Mouse (Mus musculus): ENCODE data around the gene C77080. TPM values are rescaled to one million over a fixed set of nuclear protein-coding genes. Genes with fewer than 3 reads are reported as not detected.

C77080 gene
- polyA plus RNA-seq, 1 experiment from 2014 or later = 6.7 TPM

DNA sequence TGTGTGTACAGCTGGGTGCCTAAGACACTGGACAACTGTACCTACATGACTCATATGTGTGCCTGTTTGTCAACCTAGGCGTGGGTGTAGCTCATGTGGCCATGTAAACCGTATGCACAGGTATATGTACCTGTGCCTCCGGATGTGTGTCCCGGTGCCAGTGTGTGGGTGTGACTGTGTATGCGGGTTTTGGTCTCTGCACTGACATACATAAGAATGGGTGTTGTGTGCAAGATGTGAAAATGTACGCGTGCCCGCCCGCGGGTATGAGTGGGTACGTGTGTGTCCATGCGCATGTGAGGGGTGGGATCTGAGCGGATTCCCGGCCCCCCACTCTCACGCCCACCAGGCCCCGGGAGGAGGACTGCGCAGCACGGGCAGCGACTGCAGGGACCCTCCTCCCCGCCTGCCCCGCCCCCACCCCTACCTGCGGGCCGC is 22.6 kb downstream of the C77080 start:
- DNase-seq (ENCODE audit: low spot score) (peak; percentile 29), ATAC-seq (no peak)
- H3K4me1 ChIP-seq (ENCODE audit: insufficient read depth, low read depth, low read length) = peaks cover 17% of the 10 kb centered on the region; the same call in 1 of the 2 replicates
- H3K4me2 ChIP-seq (replicated peaks; ENCODE audit: low read depth, low read length) = peak overlapping the region; percentile 91
- 2% methylated on average over 19 of the region's 23 CpGs for WGBS
- H3K36me3 ChIP-seq (ENCODE audit: insufficient read depth, low read length) = no peaks in the 10 kb centered on the region
- H3K9me3 ChIP-seq (ENCODE audit: low read length) = no peaks in the 10 kb centered on the region
- H3K27me3 ChIP-seq (replicated peaks; ENCODE audit: insufficient read depth, low read length) = no peaks in the 10 kb centered on the region; the same call in 1 of the 2 replicates
- peak overlapping the region; percentile 47 for H3K4me3 ChIP-seq (ENCODE audit: low read depth, low read length)
- H3K9ac ChIP-seq (replicated peaks; ENCODE audit: low read depth) = peak overlapping the region; percentile 19; the same call in 1 of the 2 replicates
- no peak overlapping the region for H3K27ac ChIP-seq (ENCODE audit: low read length)
- no peak for TF ChIP-seq CTCF (IDR thresholded peaks at IDR 0.05)
- no peak for TF ChIP-seq EP300 (IDR thresholded peaks at IDR 0.05)

DNA sequence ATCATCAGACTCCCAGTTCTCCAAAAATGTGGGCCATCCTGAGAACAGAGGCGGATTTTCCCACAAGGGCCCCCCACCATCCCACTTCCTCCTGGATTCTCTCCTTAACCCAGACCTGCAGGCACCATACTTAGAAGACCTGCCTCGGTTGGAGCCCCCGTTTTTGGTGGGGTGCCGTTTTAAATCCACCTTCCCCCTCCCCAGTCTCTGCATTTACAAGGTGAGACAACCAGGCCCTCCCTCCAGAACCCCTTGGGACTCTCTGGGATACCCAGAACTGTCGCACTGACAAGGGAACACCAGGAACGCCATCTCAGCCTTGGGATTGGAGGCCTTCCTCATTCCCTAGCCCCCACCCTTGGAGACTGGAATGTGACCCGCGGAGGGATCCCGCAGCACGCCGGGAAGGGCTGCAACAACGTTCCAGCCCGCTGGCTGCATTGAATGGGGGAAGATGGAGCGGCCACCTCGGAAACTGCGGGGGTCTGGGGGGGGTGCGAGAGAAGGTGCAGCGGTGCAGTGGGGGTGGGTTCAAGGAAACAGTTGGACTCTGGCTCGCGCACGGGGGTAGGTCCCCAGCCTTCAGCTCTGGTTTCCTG is 23.3 kb downstream of the C77080 start:
- WGBS = 16% methylated on average over 20 of the region's 21 CpGs
- no peaks in the 10 kb centered on the region for H3K9me3 ChIP-seq (ENCODE audit: low read length)
- no peak for TF ChIP-seq CTCF (IDR thresholded peaks at IDR 0.05)
- no peak for TF ChIP-seq EP300 (IDR thresholded peaks at IDR 0.05)
- ATAC-seq (no peak), DNase-seq (ENCODE audit: low spot score) (peak; percentile 41)
- no peaks in the 10 kb centered on the region for H3K36me3 ChIP-seq (ENCODE audit: insufficient read depth, low read length)
- no peak overlapping the region; the same call in 1 of the 2 replicates for H3K27ac ChIP-seq (ENCODE audit: low read length)
- no peak overlapping the region for H3K9ac ChIP-seq (replicated peaks; ENCODE audit: low read depth)
- H3K4me1 ChIP-seq (ENCODE audit: insufficient read depth, low read depth, low read length) = peaks cover 17% of the 10 kb centered on the region; the same call in 1 of the 2 replicates
- no peaks in the 10 kb centered on the region; the same call in 1 of the 2 replicates for H3K27me3 ChIP-seq (replicated peaks; ENCODE audit: insufficient read depth, low read length)
- no peak overlapping the region for H3K4me3 ChIP-seq (ENCODE audit: low read depth, low read length)
- peak overlapping the region; percentile 91; the same call in 1 of the 2 replicates for H3K4me2 ChIP-seq (replicated peaks; ENCODE audit: low read depth, low read length)

DNA sequence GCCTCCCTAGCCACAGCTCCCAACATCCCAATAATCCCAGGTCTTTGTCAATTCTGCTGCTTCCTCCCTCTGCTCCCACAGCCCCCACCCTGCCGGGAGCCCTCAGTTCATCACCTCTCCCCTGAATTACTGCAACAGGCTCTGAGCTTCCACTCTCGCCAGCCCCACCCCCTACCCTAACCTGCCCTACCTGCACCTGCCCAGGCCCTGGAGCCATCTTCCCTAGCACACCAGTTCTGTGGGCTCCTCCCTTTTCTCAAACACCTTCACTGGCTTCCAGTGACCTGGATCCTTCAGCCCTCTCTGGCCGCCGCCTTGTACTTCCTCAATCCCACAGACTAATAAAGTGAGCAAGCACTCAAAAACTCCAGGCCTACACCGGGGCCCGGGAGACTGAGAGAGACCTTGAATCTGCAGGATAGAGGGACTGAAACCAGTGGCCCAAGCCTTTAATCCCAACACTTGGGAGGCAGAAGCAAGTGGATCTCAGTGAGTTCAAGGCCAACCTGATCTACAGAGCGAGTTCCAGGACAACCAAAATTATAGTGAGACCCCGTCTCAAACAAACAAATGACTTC is 24.9 kb downstream of the C77080 start:
- Histone ChIP-seq H3K9ac (replicated peaks; ENCODE audit: low read depth) (no peak overlapping the region), H3K27ac (ENCODE audit: low read length) (no peak overlapping the region), H3K9me3 (ENCODE audit: low read length) (no peaks in the 10 kb centered on the region), H3K27me3 (replicated peaks; ENCODE audit: insufficient read depth, low read length) (no peaks in the 10 kb centered on the region; the same call in 1 of the 2 replicates), H3K4me2 (replicated peaks; ENCODE audit: low read depth, low read length) (no peak overlapping the region), H3K4me1 (ENCODE audit: insufficient read depth, low read depth, low read length) (peaks cover 19% of the 10 kb centered on the region; the same call in 1 of the 2 replicates), H3K36me3 (ENCODE audit: insufficient read depth, low read length) (no peaks in the 10 kb centered on the region), H3K4me3 (ENCODE audit: low read depth, low read length) (no peak overlapping the region)
- WGBS = 67% methylated on average over 8 of the region's 8 CpGs
- DNase-seq (ENCODE audit: low spot score) = peak; percentile 49
- TF ChIP-seq EP300 (IDR thresholded peaks at IDR 0.05) = no peak
- no peak for TF ChIP-seq CTCF (IDR thresholded peaks at IDR 0.05)
- ATAC-seq = no peak

DNA sequence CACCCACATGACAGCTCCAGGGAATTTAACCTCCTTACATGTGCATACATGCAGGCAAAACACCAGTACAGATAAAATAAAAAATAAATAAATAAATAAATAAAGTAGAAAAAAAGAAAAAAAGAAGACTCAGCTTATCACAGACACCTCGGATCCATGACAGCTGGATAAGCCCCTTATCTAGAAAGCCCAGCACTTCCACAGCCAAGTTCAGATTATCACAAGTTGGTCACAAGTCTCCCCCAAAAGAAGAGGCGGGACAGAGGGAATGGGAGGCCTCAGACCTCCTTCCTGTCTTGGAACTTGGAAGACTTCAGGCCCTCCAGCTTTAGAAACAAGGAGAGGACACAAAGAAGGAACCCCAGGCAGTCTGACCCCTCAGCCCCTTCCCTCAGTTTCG is 26.1 kb downstream of the C77080 start:
- TF ChIP-seq EP300 (IDR thresholded peaks at IDR 0.05) = no peak
- no peak for TF ChIP-seq CTCF (IDR thresholded peaks at IDR 0.05)
- H3K27me3 ChIP-seq (replicated peaks; ENCODE audit: insufficient read depth, low read length) = no peaks in the 10 kb centered on the region; the same call in 1 of the 2 replicates
- no peak overlapping the region for H3K9ac ChIP-seq (replicated peaks; ENCODE audit: low read depth)
- H3K27ac ChIP-seq (ENCODE audit: low read length) = no peak overlapping the region
- H3K36me3 ChIP-seq (ENCODE audit: insufficient read depth, low read length) = no peaks in the 10 kb centered on the region
- H3K4me2 ChIP-seq (replicated peaks; ENCODE audit: low read depth, low read length) = no peak overlapping the region
- H3K4me3 ChIP-seq (ENCODE audit: low read depth, low read length) = no peak overlapping the region
- H3K4me1 ChIP-seq (ENCODE audit: insufficient read depth, low read depth, low read length) = peaks cover 19% of the 10 kb centered on the region; the same call in 1 of the 2 replicates
- ATAC-seq (no peak), DNase-seq (ENCODE audit: low spot score) (no peak)
- no peaks in the 10 kb centered on the region for H3K9me3 ChIP-seq (ENCODE audit: low read length)
- 71% methylated on average over 3 of the region's 3 CpGs for WGBS

DNA sequence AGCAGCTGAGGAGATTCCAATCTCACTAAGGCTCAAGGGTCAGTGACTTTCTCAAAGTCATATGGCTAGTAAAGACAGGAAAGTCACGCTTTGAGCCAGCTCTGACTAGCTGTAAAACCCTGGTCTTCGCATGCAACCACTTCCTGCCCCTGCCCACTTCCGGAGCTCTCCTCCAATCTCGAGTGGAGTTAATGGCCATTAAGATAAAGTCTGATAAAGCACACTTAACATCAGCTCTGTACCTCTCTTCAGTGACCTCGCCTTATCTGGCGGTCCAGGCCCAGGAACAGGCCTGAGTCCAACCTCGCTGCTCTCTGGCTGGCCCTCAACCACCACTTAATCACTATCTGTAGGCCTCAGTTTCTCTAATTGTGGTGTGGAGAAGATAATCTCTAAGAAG is 26.7 kb downstream of the C77080 start:
- Histone ChIP-seq H3K4me1 (ENCODE audit: insufficient read depth, low read depth, low read length) (peaks cover 19% of the 10 kb centered on the region; the same call in 1 of the 2 replicates), H3K4me3 (ENCODE audit: low read depth, low read length) (no peak overlapping the region), H3K9me3 (ENCODE audit: low read length) (no peaks in the 10 kb centered on the region), H3K36me3 (ENCODE audit: insufficient read depth, low read length) (no peaks in the 10 kb centered on the region), H3K27ac (ENCODE audit: low read length) (peak overlapping the region; percentile 35; the same call in 1 of the 2 replicates), H3K27me3 (replicated peaks; ENCODE audit: insufficient read depth, low read length) (no peaks in the 10 kb centered on the region; the same call in 1 of the 2 replicates), H3K4me2 (replicated peaks; ENCODE audit: low read depth, low read length) (no peak overlapping the region), H3K9ac (replicated peaks; ENCODE audit: low read depth) (no peak overlapping the region)
- WGBS = 30% methylated on average over 7 of the region's 7 CpGs
- ATAC-seq = peak; percentile 66
- TF ChIP-seq EP300 (IDR thresholded peaks at IDR 0.05) (peak; percentile 89), CTCF (IDR thresholded peaks at IDR 0.05) (no peak)
- DNase-seq (ENCODE audit: low spot score) = peak; percentile 87

DNA sequence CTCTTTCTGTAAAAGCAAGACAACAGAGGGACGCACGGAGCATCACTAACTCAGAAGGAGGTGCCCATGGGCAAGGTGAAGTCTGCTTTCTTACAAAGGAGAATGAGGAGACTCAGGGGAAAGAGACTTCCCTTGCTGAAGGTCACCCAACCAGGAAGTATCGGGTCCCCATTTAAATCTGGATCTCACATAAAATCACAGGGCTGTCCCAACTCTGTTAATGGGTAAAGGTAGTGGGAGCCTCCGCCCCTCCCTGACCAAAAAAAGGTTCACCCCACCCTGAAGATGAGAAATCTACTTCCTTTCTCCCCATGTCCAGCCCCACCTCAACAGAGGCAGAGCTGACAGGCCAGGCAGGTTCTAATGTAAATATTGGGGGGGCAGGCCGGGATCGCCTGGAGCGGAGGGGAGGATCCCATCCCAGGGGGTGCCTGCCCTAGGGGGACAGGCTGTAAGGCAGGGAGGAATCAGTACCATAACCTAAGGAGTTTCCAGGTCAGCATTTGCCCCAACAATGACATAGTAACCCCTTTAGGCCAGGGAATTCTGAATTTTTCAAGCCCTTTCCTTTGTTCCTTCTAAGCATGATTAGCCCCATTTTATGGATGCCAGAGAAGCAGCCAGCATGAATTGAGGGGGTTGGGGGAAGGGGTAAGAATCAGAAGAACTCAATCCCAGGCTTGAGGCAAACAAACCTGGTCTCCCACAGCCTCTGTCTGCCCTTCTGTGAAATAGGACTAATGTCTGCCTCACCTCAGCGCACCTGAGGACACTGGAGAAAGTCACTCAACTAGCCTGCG is 28.4 kb downstream of the C77080 start:
- DNase-seq (ENCODE audit: low spot score) (peak; percentile 45), ATAC-seq (0 out of 2 replicates have a peak, but pooled peaks have one; percentile 14)
- 68% methylated on average over 9 of the region's 9 CpGs for WGBS
- H3K4me2 ChIP-seq (replicated peaks; ENCODE audit: low read depth, low read length) = no peak overlapping the region
- peaks cover 16% of the 10 kb centered on the region; the same call in 1 of the 2 replicates for H3K4me1 ChIP-seq (ENCODE audit: insufficient read depth, low read depth, low read length)
- no peaks in the 10 kb centered on the region; the same call in 1 of the 2 replicates for H3K27me3 ChIP-seq (replicated peaks; ENCODE audit: insufficient read depth, low read length)
- H3K9me3 ChIP-seq (ENCODE audit: low read length) = no peaks in the 10 kb centered on the region
- TF ChIP-seq CTCF (IDR thresholded peaks at IDR 0.05) = no peak
- TF ChIP-seq EP300 (IDR thresholded peaks at IDR 0.05) = no peak
- H3K27ac ChIP-seq (ENCODE audit: low read length) = peak overlapping the region; percentile 64
- no peaks in the 10 kb centered on the region for H3K36me3 ChIP-seq (ENCODE audit: insufficient read depth, low read length)
- no peak overlapping the region for H3K4me3 ChIP-seq (ENCODE audit: low read depth, low read length)
- no peak overlapping the region for H3K9ac ChIP-seq (replicated peaks; ENCODE audit: low read depth)
